Comparison of ENCODE assay signal across 28 mouse cellular contexts in the genomic region with DNA sequence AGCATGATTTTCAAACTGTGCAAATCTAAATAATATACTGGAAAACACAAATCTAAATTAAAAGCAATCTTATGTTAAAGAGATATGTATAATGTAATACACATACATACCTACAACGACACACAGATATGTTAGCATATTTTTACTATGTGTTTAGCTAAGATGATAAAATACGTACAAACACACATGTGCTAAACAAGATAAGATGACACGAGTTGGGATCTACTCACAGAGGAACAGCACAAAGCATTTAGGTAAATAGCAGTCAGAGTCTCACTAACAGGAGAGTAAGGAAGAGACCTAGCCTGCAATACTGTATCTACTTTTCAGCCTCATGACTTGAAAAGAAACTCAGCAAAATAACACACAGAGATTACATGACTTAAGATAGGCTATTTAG. TPM values are rescaled to one million over a fixed set of nuclear protein-coding genes. Genes with fewer than 3 reads are reported as not detected.
A peak's percentile ranks its signal among the peaks of the same experiment; 100 is the strongest.
DNase-seq lines count a peak whose midpoint lies in the region; ATAC-seq lines count a peak whose summit lies in the region.
"Had no signal": no experiment of that assay in that cellular context is flagged by ENCODE, and none has a peak within 500 bp of the region (broad histone marks: within the 10 kb centered on the region; RNA-seq: fewer than 3 reads in every experiment).

No protein-coding gene starts in this region.

- no peaks in the 10 kb centered on the region for H3K9me3 ChIP-seq in liver, embryonic 11.5 days (ENCODE audit: control insufficient read depth, low read length)
- no peaks in the 10 kb centered on the region for H3K9me3 ChIP-seq in liver, embryonic 15.5 days (replicated peaks)
- H3K9me3 ChIP-seq: embryonic facial prominence, embryonic 10.5 days; embryonic facial prominence, embryonic 15.5 days; forebrain, embryonic 15.5 days; hindbrain, embryonic 13.5 days; kidney, embryonic 15.5 days; neural tube, embryonic 13.5 days had no signal

- no peak overlapping the region for H3K4me2 ChIP-seq in liver, embryonic 11.5 days
- peak overlapping the region; percentile 16 for H3K4me2 ChIP-seq in liver, embryonic 15.5 days
- H3K4me2 ChIP-seq: embryonic facial prominence, embryonic 15.5 days; forebrain, embryonic 15.5 days; heart, embryonic 11.5 days; hindbrain, embryonic 13.5 days; kidney, embryonic 15.5 days; lung, embryonic 14.5 days; midbrain, embryonic 11.5 days; neural tube, embryonic 13.5 days had no signal

- H3K36me3 ChIP-seq in liver, embryonic 11.5 days (ENCODE audit: control insufficient read depth, insufficient read depth, low read length) = peaks cover 8% of the 10 kb centered on the region; the same call in 1 of the 2 replicates
- H3K36me3 ChIP-seq in liver, embryonic 15.5 days (replicated peaks) = peaks cover 60% of the 10 kb centered on the region

- 56% methylated on average over 3 of the region's 3 CpGs for WGBS in liver, embryonic 11.5 days
- 22% methylated on average over 3 of the region's 3 CpGs for WGBS in liver, embryonic 15.5 days (ENCODE audit: insufficient replicate concordance)

- no peaks in the 10 kb centered on the region; the same call in 1 of the 2 replicates for H3K4me1 ChIP-seq in liver, embryonic 11.5 days (replicated peaks; ENCODE audit: control insufficient read depth, insufficient read depth, low read length)
- peaks cover 29% of the 10 kb centered on the region for H3K4me1 ChIP-seq in liver, embryonic 15.5 days (replicated peaks)
- H3K4me1 ChIP-seq: embryonic facial prominence, embryonic 10.5 days; embryonic facial prominence, embryonic 15.5 days; forebrain, embryonic 15.5 days; hindbrain, embryonic 13.5 days; kidney, embryonic 15.5 days; neural tube, embryonic 13.5 days had no signal

- no peak overlapping the region for H3K4me3 ChIP-seq in liver, embryonic 11.5 days (ENCODE audit: low read depth, low read length)
- no peak overlapping the region for H3K4me3 ChIP-seq in liver, embryonic 15.5 days (replicated peaks)
- H3K4me3 ChIP-seq: embryonic facial prominence, embryonic 10.5 days; embryonic facial prominence, embryonic 15.5 days; forebrain, embryonic 15.5 days; hindbrain, embryonic 13.5 days; kidney, embryonic 15.5 days; neural tube, embryonic 13.5 days had no signal

- H3K27ac ChIP-seq in liver, embryonic 11.5 days (ENCODE audit: low read depth, low read length) = no peak overlapping the region
- peak overlapping the region; percentile 84 for H3K27ac ChIP-seq in liver, embryonic 15.5 days (replicated peaks)
- H3K27ac ChIP-seq: embryonic facial prominence, embryonic 10.5 days; embryonic facial prominence, embryonic 15.5 days; forebrain, embryonic 15.5 days; hindbrain, embryonic 13.5 days; kidney, embryonic 15.5 days; neural tube, embryonic 13.5 days had no signal

- DNase-seq in liver, embryonic 11.5 days (ENCODE audit: low spot score) = no peak
- no peak for DNase-seq in liver
- no peak for DNase-seq in layer of hippocampus, postnatal 25 days (ENCODE audit: extremely low spot score in 1 of 2, low spot score in 1 of 2)
- DNase-seq in yolk sac, embryonic 10.5 days (ENCODE audit: low spot score) = no peak
- no peak for DNase-seq in left cerebral cortex, adult 8-10 months (ENCODE audit: low spot score in 2 of 2)
- DNase-seq: adrenal gland, postnatal 14 days; cerebellum, adult 2 months; cerebellum, postnatal 14 days; gastrocnemius, postnatal 25 days; heart, adult 18-20 months; heart, postnatal 4 days; kidney, adult 11 months; kidney, postnatal 25 days; left cerebral cortex, postnatal 4 days; lung, embryonic 14.5 days; lung, postnatal 14 days; thymus, adult 18-20 months; thymus, postnatal 25 days had no signal

- peak; percentile 91 for ATAC-seq in liver, embryonic 11.5 days (replicated peaks; ENCODE audit: low FRiP score)
- ATAC-seq in erythroblast, adult 5-6 weeks (replicated peaks; ENCODE audit: low FRiP score, poor library complexity, severe bottlenecking) = peak; percentile 83
- ATAC-seq in liver, embryonic 15.5 days (ENCODE audit: insufficient read depth) = peak; percentile 92
- ATAC-seq: forebrain, embryonic 15.5 days had no signal

- H3K9ac ChIP-seq in liver, embryonic 11.5 days (ENCODE audit: low read depth, low read length) = no peak overlapping the region
- no peak overlapping the region for H3K9ac ChIP-seq in liver, embryonic 15.5 days
- H3K9ac ChIP-seq: embryonic facial prominence, embryonic 15.5 days; forebrain, embryonic 15.5 days; hindbrain, embryonic 13.5 days; kidney, embryonic 15.5 days; lung, embryonic 14.5 days; neural tube, embryonic 13.5 days had no signal

- H3K27me3 ChIP-seq in liver, embryonic 11.5 days (replicated peaks; ENCODE audit: control insufficient read depth, insufficient read depth, low read length) = no peaks in the 10 kb centered on the region
- no peaks in the 10 kb centered on the region for H3K27me3 ChIP-seq in liver, embryonic 15.5 days
- H3K27me3 ChIP-seq: embryonic facial prominence, embryonic 15.5 days; forebrain, embryonic 15.5 days; hindbrain, embryonic 13.5 days; kidney, embryonic 15.5 days; neural tube, embryonic 13.5 days had no signal

RNA-seq across cellular contexts. Expression of a gene that starts 24.5 kb away (rescaled TPM):
- polyA plus RNA-seq in liver, embryonic 11.5 days (2014; fragmentation: Nextera tagmentation; extraction: Ambion mirVana) = 41.8 and 50.2 TPM in 2 replicates
- total RNA-seq in erythroblast, adult 5-6 weeks (2015; ENCODE audit: low replicate concordance) = 45.3 and 81.3 TPM in 2 replicates
- total RNA-seq in erythroblast, adult 5-6 weeks (2017; ENCODE audit: low replicate concordance) = 118 and 140 TPM in 2 replicates
- polyA plus RNA-seq in liver, embryonic 15.5 days (2015; fragmentation: Nextera tagmentation; extraction: Ambion mirVana) = 15.0 and 18.8 TPM in 2 replicates
- total RNA-seq in layer of hippocampus, postnatal 25 days (2021) = 10 to 100 TPM; 75.6 to 79.6 TPM
- total RNA-seq in left cerebral cortex, adult 8-10 months (2022) = 10 to 100 TPM; 77.0 to 82.6 (median 79.5) TPM

RNA-seq across cellular contexts. Expression of a gene that starts 32.1 kb away (rescaled TPM):
- polyA plus RNA-seq in liver, embryonic 11.5 days (2014; fragmentation: Nextera tagmentation; extraction: Ambion mirVana) = 27.1 and 29.5 TPM in 2 replicates
- total RNA-seq in erythroblast, adult 5-6 weeks (2015; ENCODE audit: low replicate concordance) = 9.4 and 23.4 TPM in 2 replicates
- 13.0 and 26.2 TPM in 2 replicates for total RNA-seq in erythroblast, adult 5-6 weeks (2017; ENCODE audit: low replicate concordance)
- polyA plus RNA-seq in liver, embryonic 15.5 days (2015; fragmentation: Nextera tagmentation; extraction: Ambion mirVana) = 9.2 and 9.4 TPM in 2 replicates
- total RNA-seq in layer of hippocampus, postnatal 25 days (2021) = 10 to 100 TPM; 70.4 to 80.4 TPM
- 10 to 100 TPM; 64.8 to 75.8 (median 70.8) TPM for total RNA-seq in left cerebral cortex, adult 8-10 months (2022)

RNA-seq across cellular contexts. Expression of a gene that starts 44.5 kb away (rescaled TPM):
- 13.0 and 14.3 TPM in 2 replicates for polyA plus RNA-seq in liver, embryonic 11.5 days (2014; fragmentation: Nextera tagmentation; extraction: Ambion mirVana)
- 21.3 and 36.5 TPM in 2 replicates for total RNA-seq in erythroblast, adult 5-6 weeks (2015; ENCODE audit: low replicate concordance)
- 10.5 and 13.7 TPM in 2 replicates for total RNA-seq in erythroblast, adult 5-6 weeks (2017; ENCODE audit: low replicate concordance)
- polyA plus RNA-seq in liver, embryonic 15.5 days (2015; fragmentation: Nextera tagmentation; extraction: Ambion mirVana) = 13.3 and 14.5 TPM in 2 replicates
- 10 to 100 TPM; 47.3 to 57.2 TPM for total RNA-seq in layer of hippocampus, postnatal 25 days (2021)
- total RNA-seq in left cerebral cortex, adult 8-10 months (2022) = 10 to 100 TPM; 53.3 to 56.8 (median 55.8) TPM
